Mouse (Mus musculus) liver, postnatal 0 days (tissue): ENCODE results near the gene Gm49396. TPM values are rescaled to one million over a fixed set of nuclear protein-coding genes. Genes with fewer than 3 reads are reported as not detected.

Experiments used
- ATAC-seq: fragments of 200-750 bp; cut with Nextera tagmentation; 2 replicates; pipeline ENCODE4 v1.8.0; 2017; ENCODE audit warnings: mild to moderate bottlenecking, moderate library complexity
- DNase-seq: peaks from one replicate; pipeline ENCODE4 v3.0.0-alpha.2; 2016
- H3K27ac ChIP-seq: fragments of 300-500 bp; sonication (generic); 2 replicates; pipeline ENCODE4 v1.5.1; 2014; ENCODE audit warnings: antibody characterized with exemption, moderate library complexity, mild to moderate bottlenecking, low read depth
- H3K27me3 ChIP-seq: fragments of 300-500 bp; sonication (generic); 2 replicates; pipeline ENCODE4 v1.6.1; 2014; ENCODE audit warnings: low read length, control low read depth, mixed read lengths; ENCODE audit not compliant: insufficient read depth
- H3K36me3 ChIP-seq: fragments of 300-500 bp; sonication (generic); replicated peaks from 2 replicates; pipeline ENCODE4 v1.6.1; 2014; ENCODE audit warnings: mild to moderate bottlenecking, control low read depth, low read length, moderate library complexity, mixed read lengths; ENCODE audit not compliant: insufficient read depth
- H3K4me1 ChIP-seq: fragments of 300-500 bp; sonication (generic); 2 replicates; pipeline ENCODE4 v1.6.1; 2014; ENCODE audit warnings: antibody characterized with exemption, mild to moderate bottlenecking, control low read depth; ENCODE audit not compliant: insufficient read depth
- H3K4me2 ChIP-seq: fragments of 300-500 bp; sonication (generic); 2 replicates; pipeline ENCODE4 v1.6.1; 2014; ENCODE audit warnings: low read depth, mild to moderate bottlenecking, low read length, moderate library complexity, mixed read lengths
- H3K4me3 ChIP-seq: fragments of 300-500 bp; sonication (generic); 2 replicates; pipeline ENCODE4 v1.5.1; 2014; ENCODE audit warnings: low read depth, low read length
- H3K9ac ChIP-seq: fragments of 300-500 bp; sonication (generic); replicated peaks from 2 replicates; pipeline ENCODE4 v1.6.1; 2014; ENCODE audit warnings: mild to moderate bottlenecking, moderate library complexity
- H3K9me3 ChIP-seq: fragments of 300-500 bp; sonication (generic); 2 replicates; pipeline ENCODE4 v1.6.1; 2016; ENCODE audit warnings: mild to moderate bottlenecking, control low read depth, low read length, mixed read lengths
- CTCF ChIP-seq: sonication (generic); IDR thresholded peaks from 2 replicates; pipeline ENCODE4 v1.5.1; 2016; ENCODE audit warnings: antibody characterized with exemption, low read depth
- EP300 ChIP-seq: IDR thresholded peaks from 2 replicates; pipeline ENCODE4 v1.6.1; 2016; ENCODE audit warnings: antibody characterized with exemption, low read depth, mild to moderate bottlenecking
- WGBS: fragments of 180-500 bp; shearing (Covaris S2); extraction: QIAGEN DNeasy Blood & Tissue Kit; methylation state at CpG from one replicate; pipeline ENCODE4 v1.1.7; 2014; ENCODE audit not compliant: insufficient replicate concordance; 5-methylcytosine and 5-hydroxymethylcytosine counted together
- polyA plus RNA-seq: library from polyadenylated mRNA; unstranded; fragments of >200 nt; fragmentation: Nextera tagmentation; extraction: Ambion mirVana; gene quantifications from 2 replicates; pipeline ENCODE4 v1.2.1, GENCODE M21; 2015

The Gm49396 gene
- polyA plus RNA-seq, 1 experiment from 2014 or later, result 1.8 TPM

GRCm38 (mm10) chr7:30551445-30552101 is 11.6 kb upstream of the Gm49396 start:
- peaks cover 13% of the 10 kb centered on the region for H3K4me1 ChIP-seq
- peak overlapping the region; percentile 93 for H3K27ac ChIP-seq
- no peaks in the 10 kb centered on the region for H3K27me3 ChIP-seq
- ATAC-seq, result peak; percentile 65
- H3K4me2 ChIP-seq, result peak overlapping the region; percentile 90
- WGBS, result 1% methylated on average over 10 of the region's 10 CpGs
- H3K4me3 ChIP-seq, result peak overlapping the region; percentile 69
- H3K9ac ChIP-seq, result peak overlapping the region; percentile 62
- H3K36me3 ChIP-seq, result peaks cover 21% of the 10 kb centered on the region
- no peak for DNase-seq
- no peak for TF ChIP-seq EP300
- peak; percentile 62 for TF ChIP-seq CTCF
- H3K9me3 ChIP-seq, result no peaks in the 10 kb centered on the region

GRCm38 (mm10) chr7:30552102-30553020 is 10.8 kb upstream of the Gm49396 start, which contains the start of the genes Hspb6 and Proser3:
Gene Hspb6 (plus strand): TSS chr7:30552178.
Gene Proser3 (minus strand): TSS chr7:30552299.
- peaks cover 25% of the 10 kb centered on the region for H3K36me3 ChIP-seq
- H3K4me2 ChIP-seq, result peak within 1 kb of the TSS; percentile 90
- peaks cover 13% of the 10 kb centered on the region for H3K4me1 ChIP-seq
- DNase-seq, result peak; percentile 97
- peak within 1 kb of the TSS; percentile 79 for H3K9ac ChIP-seq
- H3K4me3 ChIP-seq, result peak within 1 kb of the TSS; percentile 69
- under 1% methylated on average over 44 of the region's 44 CpGs for WGBS
- H3K27me3 ChIP-seq, result no peaks in the 10 kb centered on the region
- peak; percentile 95 for ATAC-seq
- peak within 1 kb of the TSS; percentile 93 for H3K27ac ChIP-seq
- TF ChIP-seq CTCF (no peak), EP300 (peak; percentile 30; the same call in 1 of the 2 replicates)
- H3K9me3 ChIP-seq, result no peaks in the 10 kb centered on the region

GRCm38 (mm10) chr7:30553021-30553589 is 10.0 kb upstream of the Gm49396 start:
- DNase-seq (peak; percentile 49), ATAC-seq (no peak)
- peak overlapping the region; percentile 90 for H3K4me2 ChIP-seq
- peak overlapping the region; percentile 79 for H3K9ac ChIP-seq
- no peaks in the 10 kb centered on the region for H3K9me3 ChIP-seq
- 6% methylated on average over 23 of the region's 23 CpGs for WGBS
- H3K36me3 ChIP-seq, result peaks cover 25% of the 10 kb centered on the region
- H3K27ac ChIP-seq, result peak overlapping the region; percentile 88
- peak overlapping the region; percentile 69 for H3K4me3 ChIP-seq
- TF ChIP-seq CTCF, result no peak
- no peak for TF ChIP-seq EP300
- no peaks in the 10 kb centered on the region for H3K27me3 ChIP-seq
- H3K4me1 ChIP-seq, result peaks cover 15% of the 10 kb centered on the region

- ATAC-seq (no peak), DNase-seq (no peak)
- H3K27ac ChIP-seq, result no peak overlapping the region
- H3K27me3 ChIP-seq, result no peaks in the 10 kb centered on the region
- TF ChIP-seq CTCF (no peak), EP300 (no peak)
- peak overlapping the region; percentile 69 for H3K4me3 ChIP-seq
- H3K4me2 ChIP-seq, result peak overlapping the region; percentile 90
- H3K36me3 ChIP-seq, result peaks cover 23% of the 10 kb centered on the region
- peak overlapping the region; percentile 79 for H3K9ac ChIP-seq
- H3K4me1 ChIP-seq, result peaks cover 24% of the 10 kb centered on the region
- no peaks in the 10 kb centered on the region for H3K9me3 ChIP-seq
- 82% methylated on average over 22 of the region's 22 CpGs for WGBS
Measured at GRCm38 (mm10) chr7:30553810-30554584, 9.1 kb upstream of the Gm49396 start.

- WGBS, result 92% methylated on average over 18 of the region's 18 CpGs
- TF ChIP-seq CTCF (peak; percentile 47), EP300 (no peak)
- no peaks in the 10 kb centered on the region for H3K27me3 ChIP-seq
- ATAC-seq (no peak), DNase-seq (no peak)
- no peak overlapping the region for H3K9ac ChIP-seq
- H3K27ac ChIP-seq, result no peak overlapping the region
- no peak overlapping the region for H3K4me2 ChIP-seq
- H3K36me3 ChIP-seq, result peaks cover 22% of the 10 kb centered on the region
- H3K9me3 ChIP-seq, result no peaks in the 10 kb centered on the region
- H3K4me1 ChIP-seq, result peaks cover 26% of the 10 kb centered on the region
- no peak overlapping the region for H3K4me3 ChIP-seq
Measured at GRCm38 (mm10) chr7:30556894-30557536, 6.1 kb upstream of the Gm49396 start.
